ENCODE assay signal across 9 mouse cellular contexts in the genomic region with DNA sequence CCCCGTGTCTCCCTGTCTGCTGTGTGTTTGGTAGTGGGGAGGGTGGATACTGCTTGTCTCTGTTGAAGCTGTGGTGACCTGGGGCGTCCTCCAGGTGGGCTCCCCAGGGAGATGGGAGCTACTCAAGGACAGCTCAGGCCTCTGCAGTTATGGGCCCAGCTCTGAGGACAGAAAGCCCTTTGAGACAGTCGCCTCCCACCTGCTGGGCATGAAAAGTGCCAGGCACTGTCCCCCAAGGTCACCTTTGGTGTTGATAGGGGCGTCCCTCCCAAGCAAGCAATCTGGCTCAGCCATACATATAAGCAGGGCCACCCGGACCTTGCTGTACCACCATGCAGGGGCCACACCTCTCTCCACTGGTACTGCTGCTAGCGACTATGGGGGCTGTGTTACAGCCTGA. TPM values are rescaled to one million over a fixed set of nuclear protein-coding genes. Genes with fewer than 3 reads are reported as not detected.
A peak's percentile ranks its signal among the peaks of the same experiment; 100 is the strongest.
DNase-seq lines count a peak whose midpoint lies in the region; ATAC-seq and TF ChIP-seq lines count a peak whose summit lies in the region.
"Had no signal": no experiment of that assay in that cellular context is flagged by ENCODE, and none has a peak within 500 bp of the region (broad histone marks: within the 10 kb centered on the region; RNA-seq: fewer than 3 reads in every experiment).

A gene (plus strand): TSS at position 328 of the 400 bp plus-strand sequence.

- no peak within 1 kb of the TSS for H3K4me3 ChIP-seq in heart, embryonic 12.5 days
- H3K4me3 ChIP-seq in midbrain, embryonic 10.5 days, result peak within 1 kb of the TSS; percentile 67
- no peak within 1 kb of the TSS for H3K4me3 ChIP-seq in midbrain, embryonic 15.5 days
- H3K4me3 ChIP-seq in hindbrain, postnatal 0 days (ENCODE audit: low read length), result no peak within 1 kb of the TSS
- no peak within 1 kb of the TSS for H3K4me3 ChIP-seq in neural tube, embryonic 15.5 days (replicated peaks)
- H3K4me3 ChIP-seq in lung, postnatal 0 days (ENCODE audit: low read depth, low read length), result no peak within 1 kb of the TSS

- DNase-seq in heart, adult 18-20 months, result no peak
- DNase-seq in midbrain, embryonic 10.5 days (ENCODE audit: low spot score), result no peak
- no peak for DNase-seq in hindbrain, postnatal 0 days (ENCODE audit: low spot score)
- no peak for DNase-seq in lung, postnatal 0 days (ENCODE audit: low spot score)
- DNase-seq: lung, postnatal 14 days had no signal

- no peak for ATAC-seq in heart, embryonic 12.5 days (ENCODE audit: insufficient number of reproducible peaks, low FRiP score)
- ATAC-seq in midbrain, embryonic 15.5 days (replicated peaks), result no peak
- no peak for ATAC-seq in hindbrain, postnatal 0 days
- ATAC-seq in neural tube, embryonic 15.5 days (ENCODE audit: low FRiP score), result no peak
- ATAC-seq in lung, postnatal 0 days, result no peak
- ATAC-seq: intestine, postnatal 0 days had no signal

- H3K27me3 ChIP-seq in heart, embryonic 12.5 days (replicated peaks), result peaks cover 12% of the 10 kb centered on the region
- H3K27me3 ChIP-seq in midbrain, embryonic 10.5 days (ENCODE audit: low read depth, poor library complexity, severe bottlenecking), result peaks cover 50% of the 10 kb centered on the region
- peaks cover 22% of the 10 kb centered on the region for H3K27me3 ChIP-seq in midbrain, embryonic 15.5 days (replicated peaks)
- peaks cover under 1% of the 10 kb centered on the region; the same call in 1 of the 2 replicates for H3K27me3 ChIP-seq in hindbrain, postnatal 0 days (ENCODE audit: insufficient read depth, low read length)
- H3K27me3 ChIP-seq in neural tube, embryonic 15.5 days (replicated peaks), result peaks cover 12% of the 10 kb centered on the region
- peaks cover 17% of the 10 kb centered on the region; the same call in 1 of the 2 replicates for H3K27me3 ChIP-seq in lung, postnatal 0 days (replicated peaks; ENCODE audit: insufficient read depth, low read length)

- H3K9ac ChIP-seq in heart, embryonic 12.5 days, result peak within 1 kb of the TSS; percentile 78
- H3K9ac ChIP-seq in midbrain, embryonic 15.5 days, result no peak within 1 kb of the TSS
- peak within 1 kb of the TSS; percentile 79; the same call in 1 of the 2 replicates for H3K9ac ChIP-seq in hindbrain, postnatal 0 days (replicated peaks; ENCODE audit: low read length)
- peak within 1 kb of the TSS; percentile 14; the same call in 1 of the 2 replicates for H3K9ac ChIP-seq in neural tube, embryonic 15.5 days (replicated peaks)
- H3K9ac ChIP-seq in lung, postnatal 0 days (replicated peaks; ENCODE audit: low read depth), result no peak within 1 kb of the TSS

- 0 out of 2 replicates have a peak within 1 kb of the TSS, but pooled peaks have one; percentile 12 for H3K27ac ChIP-seq in heart, embryonic 12.5 days (ENCODE audit: poor library complexity, severe bottlenecking)
- no peak within 1 kb of the TSS for H3K27ac ChIP-seq in midbrain, embryonic 10.5 days (replicated peaks)
- no peak within 1 kb of the TSS for H3K27ac ChIP-seq in midbrain, embryonic 15.5 days
- no peak within 1 kb of the TSS for H3K27ac ChIP-seq in hindbrain, postnatal 0 days
- H3K27ac ChIP-seq in neural tube, embryonic 15.5 days (replicated peaks), result no peak within 1 kb of the TSS
- no peak within 1 kb of the TSS for H3K27ac ChIP-seq in lung, postnatal 0 days (ENCODE audit: low read length)

- 0 out of 2 replicates have a peak within 1 kb of the TSS, but pooled peaks have one; percentile 80 for H3K4me2 ChIP-seq in heart, embryonic 12.5 days
- H3K4me2 ChIP-seq in midbrain, embryonic 15.5 days, result no peak within 1 kb of the TSS
- no peak within 1 kb of the TSS for H3K4me2 ChIP-seq in hindbrain, postnatal 0 days (ENCODE audit: low read depth, low read length)
- peak within 1 kb of the TSS; percentile 98; the same call in 1 of the 2 replicates for H3K4me2 ChIP-seq in neural tube, embryonic 15.5 days
- no peak within 1 kb of the TSS for H3K4me2 ChIP-seq in lung, postnatal 0 days (replicated peaks; ENCODE audit: low read depth, low read length)

- TF ChIP-seq CTCF in hindbrain, postnatal 0 days (IDR thresholded peaks at IDR 0.05; ENCODE audit: low read depth), result no peak
- no peak for TF ChIP-seq CTCF in lung, postnatal 0 days (IDR thresholded peaks at IDR 0.05)

- no peak for TF ChIP-seq EP300 in lung, postnatal 0 days (IDR thresholded peaks at IDR 0.05)

- WGBS in heart, embryonic 12.5 days, result 56% methylated on average over 6 of the region's 6 CpGs
- WGBS in midbrain, embryonic 10.5 days, result 75% methylated on average over 6 of the region's 6 CpGs
- WGBS in midbrain, embryonic 15.5 days, result 74% methylated on average over 6 of the region's 6 CpGs
- 64% methylated on average over 6 of the region's 6 CpGs for WGBS in hindbrain, postnatal 0 days
- WGBS in neural tube, embryonic 15.5 days, result 71% methylated on average over 6 of the region's 6 CpGs
- WGBS in lung, postnatal 0 days, result 66% methylated on average over 6 of the region's 6 CpGs

- H3K4me1 ChIP-seq in heart, embryonic 12.5 days (replicated peaks), result peaks cover 57% of the 10 kb centered on the region
- H3K4me1 ChIP-seq in midbrain, embryonic 10.5 days, result peaks cover 60% of the 10 kb centered on the region
- H3K4me1 ChIP-seq in midbrain, embryonic 15.5 days, result peaks cover 39% of the 10 kb centered on the region
- H3K4me1 ChIP-seq in hindbrain, postnatal 0 days (ENCODE audit: insufficient read depth, low read length), result peaks cover 18% of the 10 kb centered on the region
- H3K4me1 ChIP-seq in neural tube, embryonic 15.5 days, result peaks cover 48% of the 10 kb centered on the region
- peaks cover 14% of the 10 kb centered on the region for H3K4me1 ChIP-seq in lung, postnatal 0 days (ENCODE audit: insufficient read depth, low read depth, low read length)

- H3K9me3 ChIP-seq in heart, embryonic 12.5 days (replicated peaks), result no peaks in the 10 kb centered on the region
- H3K9me3 ChIP-seq in midbrain, embryonic 10.5 days (replicated peaks), result no peaks in the 10 kb centered on the region
- no peaks in the 10 kb centered on the region for H3K9me3 ChIP-seq in midbrain, embryonic 15.5 days
- no peaks in the 10 kb centered on the region for H3K9me3 ChIP-seq in hindbrain, postnatal 0 days (ENCODE audit: low read length)
- no peaks in the 10 kb centered on the region for H3K9me3 ChIP-seq in neural tube, embryonic 15.5 days (replicated peaks)
- H3K9me3 ChIP-seq in lung, postnatal 0 days (ENCODE audit: low read length), result no peaks in the 10 kb centered on the region

- peaks cover 55% of the 10 kb centered on the region for H3K36me3 ChIP-seq in heart, embryonic 12.5 days
- H3K36me3 ChIP-seq in midbrain, embryonic 10.5 days, result peaks cover 59% of the 10 kb centered on the region
- peaks cover 34% of the 10 kb centered on the region for H3K36me3 ChIP-seq in midbrain, embryonic 15.5 days (replicated peaks)
- H3K36me3 ChIP-seq in hindbrain, postnatal 0 days (ENCODE audit: insufficient read depth, low read length), result peaks cover 36% of the 10 kb centered on the region
- peaks cover 44% of the 10 kb centered on the region for H3K36me3 ChIP-seq in neural tube, embryonic 15.5 days
- 0 out of 2 replicates have a peak, but pooled peaks cover 3% of the 10 kb centered on the region for H3K36me3 ChIP-seq in lung, postnatal 0 days (ENCODE audit: insufficient read depth, low read length)

RNA-seq across cellular contexts. Expression of the gene that starts here (rescaled TPM):
- polyA plus RNA-seq in heart, embryonic 12.5 days (2016; fragmentation: Nextera tagmentation; extraction: Ambion mirVana), result 0.14 and 0.23 TPM in 2 replicates
- under 1 TPM in 1 of 2 experiments, not detected in 1; 0.33 TPM for total RNA-seq in heart, adult 18-20 months (2021)
- 0.07 TPM in 1 of 2 replicates, not detected in the other for polyA plus RNA-seq in midbrain, embryonic 10.5 days (2016; fragmentation: Nextera tagmentation; extraction: Ambion mirVana)
- polyA plus RNA-seq in midbrain, embryonic 15.5 days (2015; fragmentation: Nextera tagmentation; extraction: Ambion mirVana), result 0.10 TPM in 2 replicates
- total RNA-seq in hindbrain, postnatal 0 days (2014; rRNA removed), result 0.47 and 2.6 TPM in 2 replicates
- polyA plus RNA-seq in hindbrain, postnatal 0 days (2015; fragmentation: Nextera tagmentation; extraction: Ambion mirVana), result 0.24 TPM in 1 of 2 replicates, not detected in the other
- polyA plus RNA-seq in neural tube, embryonic 15.5 days (2015; fragmentation: Nextera tagmentation; extraction: Ambion mirVana), result not detected in 2 replicates
- 0.07 TPM in 1 of 2 replicates, not detected in the other for polyA plus RNA-seq in lung, postnatal 0 days (2015; fragmentation: Nextera tagmentation; extraction: Ambion mirVana)
- polyA plus RNA-seq: intestine, postnatal 0 days had no signal

Comparison
In these comparisons a context has a peak if more than half of its experiments do, and no peak if none do; other contexts are left out.
1. H3K4me2 ChIP-seq: peak in heart, embryonic 12.5 days (single experiment) and neural tube, embryonic 15.5 days (single experiment); none in midbrain, embryonic 15.5 days (single experiment), hindbrain, postnatal 0 days (single experiment) and lung, postnatal 0 days (single experiment).
2. H3K9ac ChIP-seq: peak in heart, embryonic 12.5 days (single experiment), hindbrain, postnatal 0 days (single experiment) and neural tube, embryonic 15.5 days (single experiment); none in midbrain, embryonic 15.5 days (single experiment) and lung, postnatal 0 days (single experiment).